Mouse (Mus musculus) stomach, postnatal 0 days (tissue): ENCODE data around the gene Nr2f6. TPM values are rescaled to one million over a fixed set of nuclear protein-coding genes. Genes with fewer than 3 reads are reported as not detected.

Experiments used
- ATAC-seq: fragments of 200-750 bp; cut with Nextera tagmentation; 2 replicates; pipeline ENCODE4 v1.8.0; 2017; ENCODE audit not compliant: low FRiP score, low TSS enrichment
- DNase-seq: peaks from one replicate; pipeline ENCODE4 v3.0.0-alpha.2; 2016; ENCODE audit warnings: low spot score
- H3K27ac ChIP-seq: fragments of 300-500 bp; sonication (generic); replicated peaks from 2 replicates; pipeline ENCODE4 v1.5.1; 2014; ENCODE audit warnings: mild to moderate bottlenecking, control low read depth
- H3K27me3 ChIP-seq: fragments of 300-500 bp; sonication (generic); 2 replicates; pipeline ENCODE4 v1.6.1; 2014; ENCODE audit warnings: low read length; ENCODE audit not compliant: control insufficient read depth, insufficient read depth
- H3K36me3 ChIP-seq: fragments of 300-500 bp; sonication (generic); 2 replicates; pipeline ENCODE4 v1.6.1; 2014; ENCODE audit warnings: low read length, mixed read lengths; ENCODE audit not compliant: control insufficient read depth, insufficient read depth
- H3K4me1 ChIP-seq: fragments of 300-500 bp; sonication (generic); replicated peaks from 2 replicates; pipeline ENCODE4 v1.6.1; 2014; ENCODE audit warnings: antibody characterized with exemption; ENCODE audit not compliant: control insufficient read depth, insufficient read depth
- H3K4me2 ChIP-seq: fragments of 300-500 bp; sonication (generic); replicated peaks from 2 replicates; pipeline ENCODE4 v1.6.1; 2014; ENCODE audit warnings: low read depth, mild to moderate bottlenecking, control low read depth, moderate library complexity
- H3K4me3 ChIP-seq: fragments of 300-500 bp; sonication (generic); 2 replicates; pipeline ENCODE4 v1.5.1; 2014; ENCODE audit warnings: low read depth, low read length, control low read depth
- H3K9ac ChIP-seq: fragments of 300-500 bp; sonication (generic); 2 replicates; pipeline ENCODE4 v1.6.1; 2014; ENCODE audit warnings: mild to moderate bottlenecking, low read length, control low read depth, mixed read lengths
- H3K9me3 ChIP-seq: fragments of 300-500 bp; sonication (generic); 2 replicates; pipeline ENCODE4 v1.6.1; 2016; ENCODE audit warnings: low read length; ENCODE audit not compliant: control insufficient read depth
- CTCF ChIP-seq: IDR thresholded peaks from 2 replicates; pipeline ENCODE4 v1.5.1; 2016; ENCODE audit warnings: antibody characterized with exemption, low read depth, mild to moderate bottlenecking, moderate library complexity
- EP300 ChIP-seq: optimal IDR thresholded peaks from 2 replicates; pipeline ENCODE3; 2016; ENCODE audit warnings: antibody characterized with exemption
- WGBS: fragments of 180-500 bp; shearing (Covaris S2); extraction: QIAGEN DNeasy Blood & Tissue Kit; methylation state at CpG from one replicate; pipeline ENCODE4 v1.1.7; 2014; 5-methylcytosine and 5-hydroxymethylcytosine counted together
- polyA plus RNA-seq: library from polyadenylated mRNA; unstranded; fragments of >200 nt; fragmentation: Nextera tagmentation; extraction: Ambion mirVana; gene quantifications from 2 replicates; pipeline ENCODE4 v1.2.1, GENCODE M21; 2015

Gene Nr2f6
- polyA plus RNA-seq, 1 experiment from 2014 or later: 47.0 TPM

- peak overlapping the region; percentile 78 for H3K4me2 ChIP-seq
- ATAC-seq: no peak
- H3K27me3 ChIP-seq: no peaks in the 10 kb centered on the region
- no peaks in the 10 kb centered on the region for H3K9me3 ChIP-seq
- peak overlapping the region; percentile 68 for H3K9ac ChIP-seq
- 35% methylated on average over 17 of the region's 17 CpGs for WGBS
- H3K36me3 ChIP-seq: peaks cover 10% of the 10 kb centered on the region
- H3K4me1 ChIP-seq: no peaks in the 10 kb centered on the region
- peak overlapping the region; percentile 93 for H3K27ac ChIP-seq
- no peak for TF ChIP-seq CTCF
- no peak for TF ChIP-seq EP300
- H3K4me3 ChIP-seq: peak overlapping the region; percentile 72
- no peak for DNase-seq
Measured at GRCm38 (mm10) chr8:71367529-71368176, 14.1 kb downstream of the Nr2f6 start.

DNA sequence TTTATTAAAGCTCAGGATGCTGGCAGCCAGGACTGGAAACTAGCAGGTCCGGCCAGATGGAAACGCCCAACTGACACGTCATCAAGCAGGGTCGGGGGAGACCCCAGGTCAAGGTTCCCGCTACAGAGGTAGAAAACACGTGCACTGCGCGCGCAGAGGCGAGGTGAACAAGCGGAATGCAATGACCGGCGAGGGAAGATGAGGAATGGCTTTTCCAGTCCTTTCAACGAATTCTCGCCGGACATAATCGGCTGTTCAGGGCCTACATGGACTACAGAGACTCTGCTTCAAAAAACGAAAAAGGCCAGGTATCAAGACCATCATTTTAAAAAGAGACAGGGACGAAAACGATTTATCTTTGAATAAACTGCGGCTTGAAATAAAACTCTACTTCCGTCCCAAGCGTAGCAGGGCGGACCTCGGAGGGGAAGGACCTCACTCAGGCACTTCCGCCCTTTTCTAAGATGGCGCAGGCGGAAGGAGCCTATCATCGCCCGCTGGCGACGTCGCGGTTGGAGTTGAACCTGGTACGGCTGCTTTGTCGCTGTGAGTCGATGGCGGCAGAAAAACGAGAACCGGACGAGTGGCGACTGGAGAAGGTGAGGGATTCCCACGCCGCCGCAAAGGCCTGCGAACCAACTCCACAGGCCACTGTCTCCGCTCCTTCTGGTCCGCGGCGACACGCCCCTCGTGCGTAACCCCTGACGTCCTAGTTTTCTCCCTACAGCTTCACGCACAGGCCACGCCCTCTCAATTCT is 14.8 kb downstream of the Nr2f6 start, which contains the start of gene Use1:
Gene Use1, plus strand, starts transcription at position 78 of the 758 bp plus-strand sequence.
- Histone ChIP-seq H3K27me3 (no peaks in the 10 kb centered on the region), H3K4me2 (peak within 1 kb of the TSS; percentile 78), H3K4me1 (no peaks in the 10 kb centered on the region), H3K9me3 (no peaks in the 10 kb centered on the region), H3K36me3 (peaks cover 6% of the 10 kb centered on the region; the same call in 1 of the 2 replicates), H3K9ac (peak within 1 kb of the TSS; percentile 68), H3K4me3 (peak within 1 kb of the TSS; percentile 72), H3K27ac (peak within 1 kb of the TSS; percentile 93)
- ATAC-seq: peak; percentile 79
- under 1% methylated on average over 56 of the region's 56 CpGs for WGBS
- peak; percentile 92 for DNase-seq
- TF ChIP-seq CTCF: no peak
- no peak for TF ChIP-seq EP300

DNA sequence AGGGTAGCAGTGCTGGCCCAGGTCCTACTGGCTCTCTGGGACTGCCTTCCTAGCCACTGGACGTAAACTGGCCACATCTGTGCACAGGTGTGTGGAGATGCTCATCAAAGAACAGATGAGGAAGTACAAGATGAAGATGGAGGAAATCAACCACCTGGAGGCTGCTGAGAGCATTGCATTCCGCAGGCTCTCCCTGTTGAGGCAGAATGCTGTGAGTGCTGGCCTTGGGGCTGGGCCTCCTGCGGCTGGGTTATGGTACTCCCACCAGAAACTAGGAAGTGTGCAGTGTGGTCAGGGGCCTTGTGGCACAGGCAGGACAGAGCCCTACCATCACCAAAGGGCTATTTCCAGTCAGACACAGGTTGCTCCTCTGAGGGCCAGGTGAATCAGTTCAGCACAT is 23.7 kb downstream of the Nr2f6 start:
- WGBS: 88% methylated on average over 3 of the region's 3 CpGs
- no peak for TF ChIP-seq EP300
- peak; percentile 31; the same call in 1 of the 2 replicates for TF ChIP-seq CTCF
- Histone ChIP-seq H3K27me3 (no peaks in the 10 kb centered on the region), H3K4me3 (no peak overlapping the region), H3K27ac (no peak overlapping the region), H3K9me3 (no peaks in the 10 kb centered on the region), H3K4me1 (no peaks in the 10 kb centered on the region), H3K9ac (no peak overlapping the region), H3K36me3 (peaks cover 26% of the 10 kb centered on the region), H3K4me2 (no peak overlapping the region)
- DNase-seq: no peak
- ATAC-seq: no peak

DNA sequence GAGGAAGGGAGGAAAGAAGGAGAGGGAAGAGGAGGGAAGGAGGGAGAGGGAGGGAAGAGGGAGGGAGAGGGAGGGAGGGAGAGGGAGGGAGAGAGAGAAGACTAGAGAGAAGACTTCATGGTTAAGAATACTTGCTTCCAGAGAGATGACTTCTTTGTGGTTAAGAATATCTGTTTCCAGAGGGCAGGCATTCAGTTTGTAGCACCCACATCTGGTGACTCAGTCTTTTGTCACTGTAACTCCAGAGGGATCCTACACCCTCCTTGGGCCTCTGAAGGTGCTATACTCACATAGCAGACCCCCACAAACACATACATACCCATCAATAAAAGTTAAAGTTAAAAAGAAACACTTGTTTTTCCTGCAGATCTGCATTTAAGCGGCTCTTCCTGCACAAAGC is 30.2 kb downstream of the Nr2f6 start:
- H3K9me3 ChIP-seq: no peaks in the 10 kb centered on the region

GRCm38 (mm10) chr8:71351117-71351516 is 30.6 kb downstream of the Nr2f6 start:
- DNase-seq (no peak), ATAC-seq (no peak)
- H3K4me3 ChIP-seq: no peak overlapping the region
- H3K27ac ChIP-seq: no peak overlapping the region
- H3K4me1 ChIP-seq: no peaks in the 10 kb centered on the region
- TF ChIP-seq EP300 (no peak), CTCF (no peak)
- H3K36me3 ChIP-seq: peaks cover 44% of the 10 kb centered on the region
- H3K4me2 ChIP-seq: no peak overlapping the region
- H3K27me3 ChIP-seq: no peaks in the 10 kb centered on the region
- no peaks in the 10 kb centered on the region for H3K9me3 ChIP-seq
- 69% methylated on average over 3 of the region's 3 CpGs for WGBS
- H3K9ac ChIP-seq: no peak overlapping the region

More for the DNA sequence above, 30.2 kb downstream of the Nr2f6 start:
- Histone ChIP-seq H3K4me2 (no peak overlapping the region), H3K27ac (no peak overlapping the region), H3K36me3 (peaks cover 42% of the 10 kb centered on the region), H3K9ac (no peak overlapping the region), H3K4me3 (no peak overlapping the region), H3K27me3 (no peaks in the 10 kb centered on the region), H3K4me1 (no peaks in the 10 kb centered on the region)
- TF ChIP-seq CTCF (no peak), EP300 (no peak)
- WGBS: 97% methylated on average over 1 of the region's 1 CpGs
- DNase-seq (no peak), ATAC-seq (no peak)

GRCm38 (mm10) chr8:71346581-71346980 is 35.2 kb downstream of the Nr2f6 start:
- TF ChIP-seq CTCF (no peak), EP300 (no peak)
- no peak overlapping the region for H3K9ac ChIP-seq
- DNase-seq (no peak), ATAC-seq (no peak)
- no peaks in the 10 kb centered on the region for H3K4me1 ChIP-seq
- WGBS: 65% methylated on average over 1 of the region's 1 CpGs
- H3K9me3 ChIP-seq: no peaks in the 10 kb centered on the region
- H3K27ac ChIP-seq: no peak overlapping the region
- H3K36me3 ChIP-seq: peaks cover 39% of the 10 kb centered on the region
- H3K4me2 ChIP-seq: no peak overlapping the region
- H3K4me3 ChIP-seq: no peak overlapping the region
- no peaks in the 10 kb centered on the region for H3K27me3 ChIP-seq
